Mouse (Mus musculus): ENCODE measurements around the gene Camk1g.

Gene Camk1g

DNA sequence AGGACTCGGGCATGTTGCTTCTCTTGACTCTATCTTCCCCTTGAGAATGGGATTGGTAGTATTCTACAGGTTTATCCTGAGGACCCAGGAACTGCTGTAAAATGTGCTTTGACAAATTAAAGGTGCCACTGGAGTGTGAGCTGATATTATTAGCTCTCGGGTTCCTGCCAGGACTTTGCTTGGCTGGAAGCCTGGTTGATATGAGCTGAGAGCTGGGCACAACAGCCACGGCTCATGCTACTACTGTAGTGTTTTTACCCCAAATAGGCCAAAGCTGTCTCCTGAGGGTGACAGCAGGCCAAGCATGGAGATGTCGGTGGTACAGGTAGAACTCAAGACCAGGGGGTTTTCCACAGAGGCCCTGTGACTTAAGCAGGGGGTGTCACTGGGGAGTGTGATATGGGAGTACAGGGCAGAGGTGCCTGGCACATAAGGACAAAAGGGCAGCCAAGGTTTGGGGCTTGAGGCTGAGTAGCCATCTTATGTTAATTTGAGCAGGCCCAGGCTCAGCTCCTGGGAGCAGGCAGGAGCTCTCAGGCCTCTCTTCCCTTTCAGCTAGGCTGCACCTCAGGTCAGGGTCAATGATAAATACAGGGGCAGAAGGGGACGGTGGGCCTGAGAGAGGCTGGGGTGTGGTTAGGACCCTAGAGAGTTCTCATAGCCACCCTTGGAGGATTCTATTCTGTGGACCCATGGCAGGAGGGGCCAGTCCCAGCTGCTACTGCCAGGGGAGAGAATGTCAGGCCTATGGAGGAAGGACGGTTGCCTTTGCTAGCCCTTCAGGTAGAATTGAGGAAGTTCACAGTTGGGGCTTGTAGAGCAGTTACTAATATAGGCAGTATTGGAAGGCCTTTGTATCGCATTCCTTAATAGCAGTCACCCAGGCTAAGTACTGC is 33.7 kb downstream of the Camk1g start:
- no peak for ATAC-seq (ENCODE audit: insufficient number of reproducible peaks, low FRiP score, low TSS enrichment)

GRCm38 (mm10) chr1:193334546-193334945 is 35.6 kb downstream of the Camk1g start:
- ATAC-seq (ENCODE audit: insufficient number of reproducible peaks, low FRiP score, low TSS enrichment): no peak

- no peak for ATAC-seq (ENCODE audit: insufficient number of reproducible peaks, low FRiP score, low TSS enrichment)
Observed at GRCm38 (mm10) chr1:193333776-193334175, 36.3 kb downstream of the Camk1g start.

GRCm38 (mm10) chr1:193332671-193333070 is 37.4 kb downstream of the Camk1g start:
- ATAC-seq (ENCODE audit: insufficient number of reproducible peaks, low FRiP score, low TSS enrichment): no peak

DNA sequence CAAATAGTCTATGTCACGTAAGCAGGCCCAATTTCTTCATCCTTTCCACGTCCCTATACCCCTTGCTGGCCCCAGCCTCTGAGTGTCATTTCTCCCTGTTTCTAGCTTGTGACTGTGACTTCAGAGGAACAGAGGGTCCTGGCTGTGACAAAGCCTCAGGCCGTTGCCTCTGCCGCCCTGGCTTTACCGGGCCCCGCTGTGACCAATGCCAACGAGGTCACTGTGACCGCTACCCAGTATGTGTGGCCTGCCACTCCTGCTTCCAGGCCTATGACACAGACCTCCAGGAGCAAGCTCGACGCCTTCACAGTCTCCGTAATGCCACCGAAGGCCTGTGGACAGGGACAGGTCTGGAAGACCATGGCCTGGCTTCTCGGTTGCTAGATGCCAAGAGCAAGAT is 38.1 kb downstream of the Camk1g start:
- ATAC-seq (ENCODE audit: insufficient number of reproducible peaks, low FRiP score, low TSS enrichment): no peak

DNA sequence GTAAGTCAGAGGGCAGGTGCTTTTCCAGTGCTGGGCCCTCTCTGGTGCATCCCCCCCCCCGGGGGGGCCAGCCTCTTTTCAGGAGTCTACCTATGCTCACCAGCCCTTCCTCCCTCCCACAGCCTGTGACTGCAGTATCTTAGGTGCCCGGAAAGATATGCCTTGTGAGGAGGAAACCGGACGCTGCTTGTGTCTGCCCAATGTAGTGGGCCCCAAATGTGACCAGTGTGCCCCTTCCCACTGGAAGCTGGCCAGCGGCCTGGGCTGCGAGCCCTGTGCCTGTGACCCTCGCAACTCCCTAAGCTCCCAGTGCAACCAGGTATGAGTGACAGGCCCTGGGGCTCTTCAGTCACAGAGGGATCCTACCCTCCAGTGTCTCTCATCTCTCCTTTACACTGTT is 39.5 kb downstream of the Camk1g start:
- peak; percentile 3; the same call in 1 of the 2 replicates for ATAC-seq (ENCODE audit: insufficient number of reproducible peaks, low FRiP score, low TSS enrichment)

DNA sequence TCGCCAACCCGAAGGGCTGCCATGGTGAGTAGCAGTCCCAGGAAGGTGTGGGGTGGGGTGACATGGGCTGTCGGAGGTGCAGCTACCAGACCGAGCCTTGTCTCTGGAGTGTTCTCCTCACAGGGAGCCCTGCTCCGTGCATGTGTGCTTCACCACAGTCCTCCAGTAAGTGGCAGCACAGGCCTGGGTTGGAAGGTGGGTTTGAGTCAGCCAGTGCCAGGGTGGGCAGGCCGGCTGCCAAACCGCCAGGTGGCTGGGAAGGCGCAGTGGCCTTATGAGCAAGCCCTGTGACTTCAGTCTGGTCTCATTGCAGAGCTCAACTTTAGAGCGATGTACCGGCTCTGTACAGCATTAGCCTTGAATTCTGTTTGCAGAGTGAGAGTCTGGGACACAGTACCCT is 39.9 kb downstream of the Camk1g start:
- peak; percentile 84 for ATAC-seq (ENCODE audit: insufficient number of reproducible peaks, low FRiP score, low TSS enrichment)

- ATAC-seq (ENCODE audit: insufficient number of reproducible peaks, low FRiP score, low TSS enrichment): peak; percentile 6
Observed at GRCm38 (mm10) chr1:193329557-193329956, 40.5 kb downstream of the Camk1g start.

DNA sequence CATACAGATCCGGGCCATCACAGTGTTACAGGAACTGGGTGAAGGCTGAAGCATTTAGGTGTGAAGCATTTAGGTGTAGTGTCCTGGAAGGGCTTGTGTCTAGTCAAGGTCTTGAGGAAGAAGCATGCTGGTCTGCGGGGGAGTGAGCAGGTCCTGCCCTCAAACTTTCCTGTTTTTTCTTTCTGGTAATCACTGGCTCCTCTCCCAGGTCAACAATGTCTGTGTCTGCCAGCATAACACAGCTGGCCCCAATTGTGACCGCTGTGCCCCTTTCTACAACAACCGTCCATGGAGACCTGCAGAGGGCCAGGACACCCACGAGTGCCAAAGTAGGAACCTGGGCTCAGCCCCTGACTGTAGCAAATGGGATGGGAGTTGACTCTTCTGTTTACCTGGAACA is 42.4 kb downstream of the Camk1g start:
- ATAC-seq (ENCODE audit: insufficient number of reproducible peaks, low FRiP score, low TSS enrichment): no peak

DNA sequence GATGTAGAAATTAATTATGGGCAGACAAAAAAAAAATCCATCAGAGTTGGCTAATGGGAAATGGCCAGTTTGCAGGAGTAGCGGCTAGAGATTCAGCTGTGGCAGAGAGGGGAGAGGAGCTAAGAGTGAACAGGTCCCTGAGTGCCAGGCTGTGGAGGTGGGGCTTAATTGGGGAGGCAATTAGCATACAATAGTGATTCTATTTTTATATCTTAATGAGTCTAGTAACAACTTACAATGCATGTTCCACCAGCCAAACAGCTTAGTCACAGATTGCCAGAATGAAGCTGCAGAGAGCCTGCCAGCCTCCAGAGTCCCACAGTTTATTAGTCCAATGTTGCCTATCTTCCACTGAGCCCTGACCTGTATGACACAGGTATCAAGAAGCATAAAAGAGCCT is 42.9 kb downstream of the Camk1g start:
- no peak for ATAC-seq (ENCODE audit: insufficient number of reproducible peaks, low FRiP score, low TSS enrichment)

GRCm38 (mm10) chr1:193326456-193327145 is 43.5 kb downstream of the Camk1g start:
- no peak for ATAC-seq (ENCODE audit: insufficient number of reproducible peaks, low FRiP score, low TSS enrichment)

DNA sequence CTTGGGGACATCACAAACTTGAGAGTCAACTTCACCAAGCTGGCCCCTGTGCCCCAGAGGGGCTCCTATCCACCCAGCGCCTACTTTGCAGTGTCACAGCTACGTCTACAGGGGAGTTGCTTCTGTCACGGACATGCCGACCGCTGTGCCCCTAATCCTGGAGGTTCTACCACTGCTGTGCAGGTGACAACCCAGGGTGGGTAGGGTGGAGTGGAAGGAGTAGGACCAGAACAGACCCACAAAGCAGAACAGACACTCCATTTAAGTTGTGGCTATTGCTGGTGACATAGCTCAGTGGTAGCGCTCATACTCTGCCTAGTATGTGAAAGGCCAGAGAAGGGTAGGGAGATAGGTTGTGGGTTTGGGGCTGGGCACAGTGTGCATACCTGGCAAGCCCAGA is 44.2 kb downstream of the Camk1g start:
- no peak for ATAC-seq (ENCODE audit: insufficient number of reproducible peaks, low FRiP score, low TSS enrichment)

GRCm38 (mm10) chr1:193324224-193324623 is 45.9 kb downstream of the Camk1g start:
- ATAC-seq (ENCODE audit: insufficient number of reproducible peaks, low FRiP score, low TSS enrichment): 0 out of 2 replicates have a peak, but pooled peaks have one; percentile 42

GRCm38 (mm10) chr1:193323686-193324085 is 46.4 kb downstream of the Camk1g start:
- ATAC-seq (ENCODE audit: insufficient number of reproducible peaks, low FRiP score, low TSS enrichment): no peak

DNA sequence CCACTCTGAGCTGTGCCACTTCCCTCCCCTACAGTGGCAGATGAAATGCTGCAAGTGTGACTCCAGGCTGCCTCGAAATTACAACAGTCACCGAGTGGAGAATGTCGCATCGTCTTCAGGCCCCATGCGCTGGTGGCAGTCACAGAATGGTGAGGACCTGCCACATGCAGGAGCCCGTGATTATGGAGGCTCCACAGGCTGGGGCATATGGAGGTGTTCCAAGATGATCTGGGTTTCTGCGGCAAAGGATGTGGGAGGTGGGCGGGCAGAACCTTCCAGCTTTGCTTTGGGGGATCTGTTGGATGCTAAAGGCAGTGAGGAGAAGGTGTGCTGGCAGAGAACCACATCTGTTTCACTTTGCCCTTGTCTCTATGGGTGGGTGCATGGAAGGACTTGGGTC is 49.7 kb downstream of the Camk1g start:
- no peak for ATAC-seq (ENCODE audit: insufficient number of reproducible peaks, low FRiP score, low TSS enrichment)

- ATAC-seq (ENCODE audit: insufficient number of reproducible peaks, low FRiP score, low TSS enrichment): no peak
Observed at GRCm38 (mm10) chr1:193319721-193320120, 50.4 kb downstream of the Camk1g start.

DNA sequence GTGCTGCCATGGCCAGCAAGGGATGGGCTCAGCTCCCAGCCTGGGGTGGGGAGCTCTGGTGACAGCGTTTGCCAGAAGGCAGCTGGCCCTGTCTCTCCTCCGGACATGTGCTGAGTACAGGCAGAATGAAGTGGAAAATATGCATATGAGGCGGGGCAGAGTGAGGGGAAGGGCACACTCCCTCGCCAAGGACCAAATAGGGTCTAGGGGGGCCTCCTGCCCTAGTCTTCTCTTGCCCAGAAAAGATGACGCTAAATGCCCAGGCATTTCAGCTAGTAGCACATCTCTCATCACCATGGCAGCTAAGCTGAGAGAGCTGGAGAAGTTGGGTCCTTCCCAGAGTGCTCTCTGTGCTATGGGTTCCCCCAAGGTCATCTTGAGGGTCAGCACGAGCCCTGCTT is 52.9 kb downstream of the Camk1g start:
- ATAC-seq (ENCODE audit: insufficient number of reproducible peaks, low FRiP score, low TSS enrichment): peak; percentile 67

DNA sequence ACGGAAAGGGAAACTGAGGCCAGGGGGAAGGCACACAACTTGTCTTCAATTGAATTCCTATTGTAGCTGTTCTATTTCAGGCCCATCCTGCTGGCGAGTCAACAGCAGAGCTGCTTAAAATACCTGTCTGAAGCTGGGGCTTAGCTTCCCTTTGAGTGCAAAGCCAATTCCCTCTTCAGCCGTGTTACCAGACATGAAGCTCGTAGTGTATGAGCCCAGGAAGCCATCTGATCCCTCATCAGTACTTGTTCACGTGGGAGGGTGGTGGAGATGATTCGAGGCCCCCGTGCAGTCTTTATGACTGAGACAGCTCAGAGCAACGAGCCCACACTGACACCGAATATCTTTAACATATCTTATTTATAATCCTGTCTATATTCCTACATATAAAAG is 53.7 kb downstream of the Camk1g start:
- peak; percentile 33 for ATAC-seq (ENCODE audit: insufficient number of reproducible peaks, low FRiP score, low TSS enrichment)

DNA sequence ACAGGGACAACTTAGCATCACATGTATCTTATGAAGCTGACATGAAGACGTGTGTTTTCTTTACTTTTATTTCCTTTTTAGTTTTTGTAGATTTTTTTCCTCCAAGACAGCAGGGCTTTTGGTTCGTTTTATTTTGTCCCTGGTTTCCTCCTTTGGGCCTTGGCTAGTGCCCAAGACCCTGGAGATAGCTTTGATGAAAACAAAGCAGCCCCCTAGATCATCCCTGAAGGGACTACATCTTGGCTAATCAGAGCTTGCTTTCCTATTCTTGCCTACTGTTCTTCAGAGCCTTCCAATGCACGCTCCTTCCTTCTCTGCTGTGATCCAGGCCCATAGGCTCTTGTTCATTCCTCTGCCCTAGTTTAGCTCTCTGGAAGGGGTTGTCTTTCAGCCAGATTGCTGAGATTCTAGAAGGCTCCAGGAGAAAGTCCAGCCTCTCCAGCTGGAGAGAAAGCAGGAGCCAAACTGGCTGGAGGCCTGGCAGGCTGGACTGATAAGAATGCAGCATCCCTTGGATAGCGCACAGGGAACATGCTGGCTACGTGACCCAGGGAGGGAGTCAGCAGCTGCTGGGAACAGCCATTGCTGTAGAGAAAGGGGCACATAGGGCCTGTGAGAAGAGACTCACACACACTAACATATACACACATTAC is 54.3 kb downstream of the Camk1g start:
- peak; percentile 79 for ATAC-seq (ENCODE audit: insufficient number of reproducible peaks, low FRiP score, low TSS enrichment)

DNA sequence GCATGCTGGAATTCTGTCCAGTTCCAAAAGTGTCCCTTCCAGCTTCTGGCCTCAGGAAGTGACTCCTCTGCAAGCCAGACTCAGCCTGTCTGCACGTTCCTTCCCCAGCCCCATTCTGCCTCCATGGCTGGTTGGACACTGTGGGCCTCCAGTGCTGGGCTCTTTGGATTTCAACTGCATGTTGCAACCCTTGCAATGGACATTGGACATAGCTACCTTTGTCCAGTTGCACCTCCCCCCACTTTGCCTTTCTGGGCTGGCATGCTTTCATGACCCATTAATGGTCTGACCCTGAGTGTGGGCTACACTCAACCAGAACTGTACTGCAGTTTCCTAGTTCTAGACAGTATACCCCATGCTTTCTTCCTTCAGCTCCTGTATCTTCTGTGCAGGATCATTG is 58.5 kb downstream of the Camk1g start:
- ATAC-seq (ENCODE audit: insufficient number of reproducible peaks, low FRiP score, low TSS enrichment): no peak

DNA sequence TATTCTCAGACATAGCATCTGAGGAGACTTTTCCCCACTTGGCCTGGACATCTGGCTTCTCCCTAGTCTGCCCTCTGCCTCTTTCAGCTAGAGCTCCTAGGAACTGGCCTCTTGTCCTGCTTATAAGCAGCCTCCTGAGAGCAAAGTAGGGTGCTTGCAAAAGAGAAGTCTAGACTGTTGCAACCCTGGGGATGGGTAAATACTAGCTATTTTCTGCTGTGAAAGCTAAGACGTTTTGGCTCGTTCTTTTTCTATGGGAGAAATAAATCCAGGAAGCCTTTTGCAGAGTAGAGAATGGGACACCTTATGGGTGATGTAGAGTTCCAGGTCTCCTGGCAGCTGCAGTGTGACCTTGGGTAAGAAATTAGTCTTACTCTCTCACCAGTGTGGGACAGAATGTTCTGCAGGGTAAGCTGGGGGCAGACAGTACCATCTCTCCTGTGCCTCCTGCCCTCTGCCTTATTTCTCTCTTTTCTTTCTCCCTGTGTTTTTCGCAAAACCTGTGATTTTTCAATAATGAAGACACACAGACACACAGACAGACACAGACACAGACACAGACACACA is 59.5 kb downstream of the Camk1g start:
- no peak for ATAC-seq (ENCODE audit: insufficient number of reproducible peaks, low FRiP score, low TSS enrichment)
